Mouse (Mus musculus) liver, adult 2 months (tissue): ENCODE data around the gene Afmid. TPM values are rescaled to one million over a fixed set of nuclear protein-coding genes. Genes with fewer than 3 reads are reported as not detected.

ENCODE experiments used
- DNase-seq: peaks from one replicate; pipeline ENCODE4 v3.0.0-alpha.2; 2011; ENCODE audit warnings: low read depth, low spot score; ENCODE audit errors: extremely low read depth
- H3K27ac ChIP-seq: fragments of 200-500 bp; replicated peaks from 2 replicates; pipeline ENCODE4 v1.5.1; 2012; ENCODE audit warnings: low read depth, mild to moderate bottlenecking, control low read depth, inconsistent platforms, low read length; ENCODE audit not compliant: insufficient read depth
- H3K27me3 ChIP-seq: fragments of 200-500 bp; 2 replicates; pipeline ENCODE4 v1.6.1; 2012; ENCODE audit warnings: mild to moderate bottlenecking, moderate library complexity, low read length, inconsistent platforms; ENCODE audit not compliant: control insufficient read depth, insufficient read depth
- H3K36me3 ChIP-seq: fragments of 200-500 bp; 2 replicates; pipeline ENCODE4 v1.6.1; 2012; ENCODE audit warnings: low read length, inconsistent platforms; ENCODE audit not compliant: control insufficient read depth, insufficient read depth
- H3K4me1 ChIP-seq: fragments of 200-500 bp; 2 replicates; pipeline ENCODE4 v1.6.1; 2011; ENCODE audit warnings: low read length; ENCODE audit not compliant: control insufficient read depth, insufficient read depth
- H3K4me3 ChIP-seq: fragments of 200-500 bp; 2 replicates; pipeline ENCODE4 v1.5.1; 2011; ENCODE audit warnings: low read depth, mild to moderate bottlenecking, control low read depth, low read length, moderate library complexity; ENCODE audit not compliant: insufficient read depth
- H3K79me2 ChIP-seq: fragments of 200-500 bp; 2 replicates; pipeline ENCODE4 v1.6.1; 2012; ENCODE audit warnings: inconsistent platforms, mild to moderate bottlenecking, low read length, moderate library complexity; ENCODE audit not compliant: control insufficient read depth, insufficient read depth
- H3K9ac ChIP-seq: fragments of 200-500 bp; 2 replicates; pipeline ENCODE4 v1.6.1; 2012; ENCODE audit warnings: low read depth, mild to moderate bottlenecking, control low read depth, inconsistent platforms, low read length
- CTCF ChIP-seq: fragments of 200-500 bp; IDR thresholded peaks from 2 replicates; pipeline ENCODE4 v1.5.1; 2011; ENCODE audit warnings: low read depth, low read length, control low read depth
- POLR2A ChIP-seq: fragments of 200-500 bp; IDR thresholded peaks from 2 replicates; pipeline ENCODE4 v1.6.1; 2011; ENCODE audit warnings: low read length, control low read depth; ENCODE audit not compliant: insufficient read depth; ENCODE audit errors: extremely low read depth
- WGBS: fragments of 180-500 bp; shearing (Covaris S2); methylation state at CpG from one replicate; pipeline ENCODE4 v1.1.7; 2018; 5-methylcytosine and 5-hydroxymethylcytosine counted together
- polyA plus RNA-seq: library from polyadenylated mRNA; depleted of rRNA; stranded (reverse); fragments of >200 nt; gene quantifications from 2 replicates; pipeline ENCODE4 v1.2.3, GENCODE M21; 2012
- total RNA-seq: library from RNA; depleted of rRNA; stranded (reverse); fragments of >200 nt; gene quantifications from 2 replicates; pipeline ENCODE4 v1.2.3, GENCODE M21; 2014

The Afmid gene
- total and polyA plus RNA-seq, 2 experiments: 117 to 119 TPM

- peak within 1 kb of the TSS; percentile 80 for H3K27ac ChIP-seq
- TF ChIP-seq CTCF (no peak), POLR2A (peak; percentile 98)
- no peaks in the 10 kb centered on the region for H3K36me3 ChIP-seq
- under 1% methylated on average over 50 of the region's 51 CpGs for WGBS
- no peaks in the 10 kb centered on the region for H3K27me3 ChIP-seq
- H3K79me2 ChIP-seq: peaks cover 6% of the 10 kb centered on the region; the same call in 1 of the 2 replicates
- H3K4me1 ChIP-seq: peaks cover 19% of the 10 kb centered on the region
- H3K4me3 ChIP-seq: peak within 1 kb of the TSS; percentile 66
- peak within 1 kb of the TSS; percentile 86 for H3K9ac ChIP-seq
- DNase-seq: peak; percentile 77
These were observed 23.4 kb downstream of the Afmid start, which contains the start of gene Birc5 for GRCm38 (mm10) chr11:117848985-117849671. TSS of gene Birc5 (plus strand) at chr11:117849251.

DNA sequence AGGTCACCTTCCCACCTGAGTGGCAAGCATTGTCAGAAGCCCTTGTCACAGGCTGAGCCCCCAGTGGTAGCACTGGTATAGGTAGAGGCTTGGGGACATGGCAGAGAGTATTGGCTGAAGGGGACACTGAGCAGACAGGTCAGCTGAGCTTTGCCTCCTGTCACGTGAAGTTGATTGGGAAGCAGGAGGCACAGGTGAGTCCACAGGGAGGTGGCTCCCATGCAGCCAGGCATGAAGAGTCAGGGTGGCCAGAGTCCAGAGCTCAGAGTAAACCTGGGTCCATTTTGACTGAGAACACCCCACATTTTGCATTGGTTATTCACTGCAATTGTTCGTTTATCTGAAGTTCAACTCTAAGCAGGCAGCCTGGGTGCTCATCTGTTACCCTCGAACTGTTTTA is 27.2 kb downstream of the Afmid start:
- Histone ChIP-seq H3K4me1 (peaks cover 3% of the 10 kb centered on the region; the same call in 1 of the 2 replicates), H3K9ac (no peak overlapping the region), H3K27me3 (no peaks in the 10 kb centered on the region), H3K79me2 (peaks cover 6% of the 10 kb centered on the region; the same call in 1 of the 2 replicates), H3K4me3 (no peak overlapping the region), H3K27ac (no peak overlapping the region), H3K36me3 (no peaks in the 10 kb centered on the region)
- TF ChIP-seq POLR2A (no peak), CTCF (no peak)
- DNase-seq: no peak
- WGBS: 88% methylated on average over 3 of the region's 3 CpGs

DNA sequence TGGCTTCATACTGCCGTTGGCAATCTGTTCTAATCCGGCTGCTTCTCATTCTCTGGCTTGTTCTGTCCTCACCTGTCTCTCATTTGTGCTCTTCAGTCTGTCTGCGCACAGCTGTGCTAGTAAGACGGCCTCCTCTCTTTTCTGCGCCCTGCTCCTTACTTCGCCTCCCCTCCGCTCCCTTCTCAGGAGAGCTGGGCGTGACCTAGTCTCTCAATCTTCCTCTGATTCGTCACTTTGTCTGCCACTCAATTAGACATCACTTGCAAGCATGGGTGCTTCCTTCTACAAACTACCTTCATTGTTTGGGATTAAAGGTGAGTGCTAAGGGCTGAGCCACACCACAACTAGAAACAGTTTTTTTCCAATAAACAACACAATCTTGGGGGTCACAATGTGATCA is 28.5 kb downstream of the Afmid start:
- peaks cover 5% of the 10 kb centered on the region; the same call in 1 of the 2 replicates for H3K79me2 ChIP-seq
- TF ChIP-seq CTCF (no peak), POLR2A (no peak)
- H3K9ac ChIP-seq: no peak overlapping the region
- H3K36me3 ChIP-seq: no peaks in the 10 kb centered on the region
- H3K27ac ChIP-seq: no peak overlapping the region
- H3K27me3 ChIP-seq: no peaks in the 10 kb centered on the region
- WGBS: 96% methylated on average over 9 of the region's 9 CpGs
- H3K4me1 ChIP-seq: no peaks in the 10 kb centered on the region
- no peak overlapping the region for H3K4me3 ChIP-seq
- no peak for DNase-seq

GRCm38 (mm10) chr11:117855360-117855759 is 29.6 kb downstream of the Afmid start:
- Histone ChIP-seq H3K4me1 (no peaks in the 10 kb centered on the region), H3K36me3 (no peaks in the 10 kb centered on the region), H3K79me2 (no peaks in the 10 kb centered on the region), H3K4me3 (no peak overlapping the region), H3K9ac (no peak overlapping the region), H3K27ac (no peak overlapping the region), H3K27me3 (0 out of 2 replicates have a peak, but pooled peaks cover under 1% of the 10 kb centered on the region)
- WGBS: 94% methylated on average over 5 of the region's 5 CpGs
- no peak for DNase-seq
- TF ChIP-seq CTCF (no peak), POLR2A (no peak)

GRCm38 (mm10) chr11:117855975-117856374 is 30.3 kb downstream of the Afmid start:
- no peak for DNase-seq
- no peak overlapping the region for H3K9ac ChIP-seq
- H3K36me3 ChIP-seq: no peaks in the 10 kb centered on the region
- no peaks in the 10 kb centered on the region for H3K4me1 ChIP-seq
- no peak overlapping the region for H3K27ac ChIP-seq
- no peak for TF ChIP-seq POLR2A
- TF ChIP-seq CTCF: no peak
- peaks cover 4% of the 10 kb centered on the region; the same call in 1 of the 2 replicates for H3K27me3 ChIP-seq
- no peak overlapping the region for H3K4me3 ChIP-seq
- WGBS: 95% methylated on average over 1 of the region's 1 CpGs
- no peaks in the 10 kb centered on the region for H3K79me2 ChIP-seq

GRCm38 (mm10) chr11:117857462-117857861 is 31.7 kb downstream of the Afmid start:
- no peak for TF ChIP-seq CTCF
- TF ChIP-seq POLR2A: no peak
- Histone ChIP-seq H3K4me3 (no peak overlapping the region), H3K4me1 (no peaks in the 10 kb centered on the region), H3K27ac (no peak overlapping the region), H3K27me3 (peaks cover 4% of the 10 kb centered on the region; the same call in 1 of the 2 replicates), H3K9ac (no peak overlapping the region), H3K36me3 (no peaks in the 10 kb centered on the region), H3K79me2 (no peaks in the 10 kb centered on the region)
- 96% methylated on average over 10 of the region's 10 CpGs for WGBS
- no peak for DNase-seq
